Mouse (Mus musculus) layer of hippocampus, postnatal 10 days (tissue): ENCODE results near the gene Mios. TPM values are rescaled to one million over a fixed set of nuclear protein-coding genes. Genes with fewer than 3 reads are reported as not detected.

Experiments
- DNase-seq, 2 experiments: peaks; one replicate each; pipeline ENCODE4 v3.0.0; 2021; ENCODE audit warnings: low spot score in 2 of 2
- long read RNA-seq: library from polyadenylated mRNA; stranded (forward); transcript quantifications from one replicate; pipeline ENCODE4 v2.0.0, GENCODE M21; 2023
- total RNA-seq, 2 experiments: library from RNA; stranded (reverse); gene quantifications; 2 replicates each; pipeline ENCODE4 v1.2.3; 2021

Mios gene
- 10 to 100 TPM; 27.1 to 29.2 TPM for total RNA-seq
- long read RNA-seq, transcript Mios-201 (12 exons, 3,710 nt): major isoform, 15 of 20 reads
- long read RNA-seq, partial matches to known transcripts: 1 of 20 reads
- long read RNA-seq, other reads (novel, unspliced or antisense): 4 of 20 reads

DNA sequence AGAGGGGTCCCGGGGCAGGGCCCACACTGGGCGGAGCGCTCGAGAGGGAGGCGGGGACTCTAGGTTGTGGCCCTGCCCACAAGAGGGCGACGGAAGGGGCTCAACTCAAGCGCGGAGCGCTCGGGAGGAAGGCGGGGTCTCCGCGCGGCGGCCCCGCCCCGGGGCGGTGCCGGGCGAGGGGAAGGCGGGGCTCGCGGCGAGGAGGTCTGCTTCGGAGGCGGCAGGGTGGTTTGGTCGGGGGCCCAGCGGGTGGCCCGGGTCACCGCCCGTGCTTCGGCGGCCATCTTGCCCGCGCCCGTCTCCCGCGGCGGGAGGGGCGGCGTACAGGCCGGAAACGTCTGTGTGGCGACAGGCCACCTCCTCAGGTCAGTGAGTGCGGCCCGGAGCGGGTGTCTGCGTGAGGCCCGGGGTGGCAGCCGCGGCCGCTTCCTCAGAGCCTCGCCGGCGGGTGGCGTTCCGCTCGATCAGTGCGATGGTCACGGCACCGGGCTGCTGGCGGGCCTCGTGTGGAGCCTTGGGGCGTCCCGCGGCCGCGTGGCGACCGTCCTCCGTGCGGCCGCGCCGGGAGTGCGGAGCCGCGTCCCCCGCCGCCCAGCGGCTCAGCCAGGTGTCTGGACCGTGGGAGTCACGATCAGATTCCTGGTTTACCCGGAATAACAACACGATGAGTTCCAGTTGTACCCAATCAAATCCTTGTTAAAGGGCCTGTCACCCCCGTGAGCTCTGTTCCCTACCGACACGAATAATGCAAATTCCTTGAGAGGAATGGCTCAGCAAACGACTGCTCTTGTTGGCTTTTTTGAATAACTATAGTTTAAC lies at the start of gene Mios:
Gene Mios (plus strand): TSS at position 176 of the 819 bp plus-strand sequence.
- DNase-seq: peak; percentile 82 to 89

DNA sequence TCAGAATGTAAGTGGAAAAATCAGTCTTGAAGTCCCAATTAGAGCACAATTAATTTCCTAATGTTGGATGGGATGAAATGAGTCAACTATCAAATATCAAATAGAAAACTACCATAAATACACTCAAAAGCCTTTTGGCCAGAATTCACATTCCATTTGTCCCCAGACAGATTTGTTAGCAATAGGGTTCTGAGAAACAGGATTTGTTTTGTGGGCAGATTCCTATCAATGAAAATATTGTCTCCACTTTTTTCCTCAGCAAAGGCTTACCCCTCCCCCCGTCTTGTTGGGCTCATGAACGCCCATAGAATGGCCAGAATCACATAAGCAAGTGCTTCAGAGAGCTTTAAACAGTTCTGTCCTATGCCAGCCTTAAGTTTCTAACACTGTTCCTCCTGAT lies 49.0 kb upstream of the Mios start:
- DNase-seq: no peak

DNA sequence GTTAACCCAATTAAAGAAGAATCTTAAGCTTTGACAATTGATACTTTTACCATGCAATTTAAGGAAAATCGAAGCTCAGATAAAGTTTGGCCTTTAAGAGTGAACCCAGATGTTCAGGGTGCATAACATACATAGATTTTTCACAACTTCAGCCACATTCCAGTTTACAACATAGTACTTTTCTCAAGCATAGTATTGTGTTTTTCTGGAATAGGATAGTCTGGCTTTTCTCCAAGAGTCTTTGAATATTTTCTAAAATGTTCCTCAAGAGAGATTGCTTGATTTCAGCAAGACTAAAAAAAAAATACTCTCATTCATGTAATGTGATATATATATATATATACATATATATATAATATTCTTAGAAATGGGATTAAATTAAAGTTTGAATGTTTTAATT lies 44.3 kb upstream of the Mios start:
- no peak for DNase-seq

DNA sequence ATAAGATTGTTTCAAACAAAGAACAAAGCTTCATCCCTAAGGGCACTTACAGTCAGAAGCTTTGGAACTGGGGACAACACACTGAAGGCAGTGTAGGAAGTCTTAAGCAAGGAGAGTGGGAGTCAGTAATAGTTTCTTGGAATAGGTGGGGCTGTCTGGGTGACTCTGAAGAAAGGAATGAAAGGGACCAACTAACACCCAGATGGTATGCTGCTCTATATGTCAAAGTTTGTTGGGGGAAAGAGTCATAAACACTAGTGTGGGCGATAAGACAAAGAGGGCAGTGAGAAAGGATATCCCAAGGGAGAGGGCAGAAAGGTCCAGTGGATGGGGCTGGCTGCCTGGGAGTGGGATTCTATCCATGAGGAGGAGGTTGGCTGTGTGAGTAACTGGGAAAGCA lies 36.9 kb upstream of the Mios start:
- DNase-seq: no peak

DNA sequence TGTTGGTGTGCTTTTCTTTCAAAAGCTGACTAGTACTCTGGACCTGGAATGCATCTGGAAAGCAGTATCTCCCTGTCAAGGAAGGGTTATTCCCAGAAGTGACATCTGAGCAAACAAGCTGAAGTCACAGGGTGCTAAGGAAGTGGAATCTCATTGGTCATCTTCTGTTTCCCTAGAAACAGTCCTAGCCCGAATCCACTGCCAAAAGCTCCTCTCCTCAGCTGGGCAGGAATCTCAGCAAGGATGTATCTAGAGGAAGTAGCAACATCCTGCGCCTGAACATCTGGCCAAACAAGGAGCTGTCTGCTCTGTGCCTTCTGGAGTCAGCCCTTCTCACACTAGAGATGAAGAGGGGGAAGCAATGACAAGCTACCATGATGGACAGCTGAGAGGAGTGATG lies 35.0 kb upstream of the Mios start:
- DNase-seq: no peak

DNA sequence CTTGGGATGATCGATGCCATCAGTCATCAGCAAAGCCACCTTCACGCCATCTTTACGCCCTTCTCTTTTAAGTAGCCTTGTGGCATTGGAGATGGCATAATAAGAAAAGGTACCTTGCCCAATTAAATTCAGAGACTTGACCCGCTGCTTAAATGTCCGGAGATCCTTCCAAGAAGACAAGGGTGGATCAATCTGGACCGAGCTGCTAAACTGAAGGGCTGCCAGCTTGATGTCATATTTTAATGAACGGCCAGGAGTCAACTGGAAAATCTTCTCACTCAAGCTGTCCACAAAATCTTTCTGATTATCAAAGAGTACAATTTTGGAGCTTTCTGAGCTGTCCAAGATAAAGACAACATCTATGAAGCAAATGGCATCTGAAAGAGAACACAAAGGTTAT lies 33.7 kb upstream of the Mios start:
- DNase-seq: no peak

DNA sequence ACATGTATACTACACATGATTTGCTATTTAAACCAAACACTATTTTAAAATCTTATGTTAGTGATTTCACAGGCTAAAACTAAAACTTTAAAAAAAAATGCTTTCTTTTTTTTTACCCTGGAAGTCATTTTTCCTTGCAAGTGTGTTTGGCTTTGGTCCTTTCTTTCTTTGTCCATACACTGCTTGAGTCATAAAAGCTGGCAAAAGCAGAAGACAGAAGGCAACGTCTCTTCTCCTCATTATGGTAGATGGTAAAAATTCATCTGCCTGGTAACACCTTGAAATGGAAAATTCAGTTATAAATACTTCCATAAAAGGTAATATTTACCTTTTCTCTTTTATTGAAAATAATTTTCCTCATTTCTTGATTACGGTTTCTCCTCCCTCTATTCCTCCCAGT lies 32.9 kb upstream of the Mios start:
- DNase-seq: no peak

DNA sequence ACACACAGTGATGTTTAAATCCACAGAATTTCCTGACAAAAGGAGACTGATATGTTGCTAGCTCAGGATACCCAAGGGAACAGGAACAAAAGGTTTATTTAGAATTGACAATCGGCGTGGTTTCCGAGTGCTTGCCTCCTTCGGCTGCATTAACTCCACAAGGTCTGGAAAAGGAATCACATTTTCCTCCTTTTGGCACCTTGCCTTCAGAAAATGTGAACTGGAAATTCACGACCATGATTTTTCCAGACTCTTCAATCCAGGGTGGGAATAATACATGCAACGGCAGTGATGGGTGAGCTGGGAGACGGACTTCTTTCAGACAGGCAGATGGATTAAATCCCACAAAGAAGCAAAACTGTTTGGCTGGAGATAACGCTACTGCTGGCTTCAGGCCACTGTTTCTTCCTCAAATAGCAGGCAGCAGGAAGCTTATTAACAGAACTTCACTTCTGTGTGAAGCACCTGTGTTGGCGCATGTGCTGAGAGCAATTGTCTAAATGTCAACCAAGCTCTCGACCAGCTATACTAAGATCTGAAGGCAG lies 30.6 kb upstream of the Mios start:
- DNase-seq: peak; percentile 7 to 21

DNA sequence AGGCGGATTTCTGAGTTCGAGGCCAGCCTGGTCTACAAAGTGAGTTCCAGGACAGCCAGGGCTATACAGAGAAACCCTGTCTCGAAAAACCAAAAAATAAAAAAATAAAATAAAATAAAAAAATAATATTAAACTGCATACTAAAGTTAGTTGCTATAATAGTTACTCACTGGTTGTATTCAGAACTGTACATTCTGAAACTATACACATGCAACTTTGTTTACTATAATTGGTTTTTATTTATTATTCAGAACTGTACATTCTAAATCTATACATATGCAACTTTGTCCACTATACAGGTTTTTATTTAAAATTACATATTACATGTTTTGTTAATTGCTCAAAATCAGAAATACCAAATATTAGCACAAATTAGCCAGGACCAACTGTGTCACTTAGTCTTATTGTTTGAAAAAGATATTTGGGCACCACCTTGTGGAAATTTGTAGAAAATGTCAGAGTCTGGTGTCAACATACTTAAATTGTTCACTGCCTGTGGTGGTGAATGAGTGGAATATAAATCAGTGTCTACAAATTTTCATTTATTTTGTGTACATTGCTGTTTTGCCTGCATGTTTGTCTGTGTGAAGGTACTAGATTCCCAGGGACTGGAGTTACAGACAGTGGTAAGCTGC lies 20.3 kb upstream of the Mios start:
- DNase-seq: peak in 1 of 2 experiments; percentile 16

DNA sequence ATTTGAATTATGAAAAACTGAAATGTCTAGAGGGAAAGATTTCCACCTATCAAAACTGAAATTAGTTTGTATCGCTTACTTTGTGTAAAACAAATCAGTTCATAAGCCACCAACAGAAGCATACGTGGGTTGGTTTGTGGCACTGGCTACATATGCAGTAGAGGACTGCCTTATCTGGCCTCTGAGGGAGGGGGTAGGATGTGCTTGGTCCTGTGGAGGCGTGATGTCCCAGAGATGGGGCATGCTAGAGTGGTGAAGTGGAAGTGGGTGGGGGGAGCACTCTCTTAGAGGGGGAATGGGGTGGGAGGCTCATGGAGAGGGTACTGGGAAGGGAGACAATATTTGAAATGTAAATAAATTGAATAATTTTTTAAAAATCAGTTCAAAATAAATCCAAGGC lies 19.1 kb upstream of the Mios start:
- no peak for DNase-seq

DNA sequence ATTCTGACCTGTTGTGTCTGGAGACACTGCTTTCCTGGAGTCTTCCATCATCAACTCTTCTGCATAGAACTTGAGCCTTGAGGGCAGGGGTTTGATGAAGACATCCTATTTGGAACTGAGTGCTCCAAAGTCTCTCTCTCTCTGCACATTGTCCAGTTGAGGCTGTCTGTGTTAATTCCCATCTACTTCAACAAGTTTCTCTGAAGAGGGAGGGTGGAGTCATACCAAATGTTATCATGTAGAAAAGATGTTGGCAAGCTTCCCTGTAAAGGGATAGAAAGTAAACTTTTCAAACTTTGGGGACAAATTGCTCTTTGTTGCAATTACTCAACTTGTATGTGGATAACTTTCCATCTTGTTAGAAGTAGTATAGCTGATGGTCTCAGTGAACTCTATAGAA lies 16.5 kb upstream of the Mios start, which contains the start of gene Col28a1:
Gene Col28a1 (minus strand): TSS at position 101 of the 400 bp plus-strand sequence.
- DNase-seq: no peak

DNA sequence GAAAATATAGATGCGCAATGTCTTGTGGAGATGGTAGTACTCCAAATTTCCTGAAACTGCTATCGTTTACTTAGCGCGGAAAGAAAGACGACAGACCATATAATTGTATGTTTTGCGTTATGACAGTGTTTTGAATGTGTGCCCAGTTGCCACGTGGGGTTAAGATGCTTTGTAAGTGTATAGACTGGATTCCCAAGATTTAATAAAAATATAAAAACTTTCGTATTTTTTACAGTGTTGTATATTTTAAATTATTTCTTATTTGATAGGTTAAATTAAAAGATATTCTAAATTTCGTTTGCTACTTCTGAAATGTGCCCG lies 804 bp downstream of the Mios start:
- peak; percentile 9 to 22 for DNase-seq

DNA sequence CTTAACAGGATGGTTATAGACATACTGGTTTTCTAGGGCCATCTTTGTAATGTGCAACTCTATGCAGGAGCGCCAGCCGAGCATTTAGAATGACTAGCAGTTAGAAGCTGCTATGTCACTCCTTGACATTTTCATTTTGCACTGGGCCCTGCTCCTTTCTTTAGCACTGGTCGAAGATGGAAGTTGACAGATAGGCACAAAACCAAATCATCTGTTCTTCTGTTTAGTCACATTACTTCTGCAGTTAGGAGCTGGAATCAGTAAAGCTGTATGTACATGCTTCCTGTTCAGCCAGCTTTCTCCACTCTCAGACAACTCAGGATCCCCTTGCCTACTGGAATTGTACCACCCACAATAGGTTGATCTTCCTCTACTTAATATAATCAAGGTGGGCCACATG lies 1.6 kb downstream of the Mios start:
- DNase-seq: no peak

DNA sequence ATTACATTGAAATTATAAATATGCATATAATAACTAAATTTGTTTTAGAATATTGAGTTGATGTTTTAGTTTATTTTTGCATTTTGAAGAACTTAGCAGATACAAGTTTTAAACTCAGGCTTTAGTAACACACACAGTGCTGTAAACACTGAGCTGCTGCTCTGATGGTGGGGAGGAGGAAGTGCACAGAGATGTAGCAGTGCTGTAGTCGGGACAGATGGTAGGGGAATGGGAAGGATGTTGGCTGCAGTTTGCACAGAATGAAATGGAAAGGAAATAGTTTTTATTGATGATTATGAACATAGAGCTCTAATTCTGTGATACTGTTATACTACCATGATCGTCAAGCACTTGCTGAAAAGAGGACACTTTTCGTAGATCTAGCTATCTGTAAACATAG lies 18.0 kb downstream of the Mios start:
- no peak for DNase-seq

DNA sequence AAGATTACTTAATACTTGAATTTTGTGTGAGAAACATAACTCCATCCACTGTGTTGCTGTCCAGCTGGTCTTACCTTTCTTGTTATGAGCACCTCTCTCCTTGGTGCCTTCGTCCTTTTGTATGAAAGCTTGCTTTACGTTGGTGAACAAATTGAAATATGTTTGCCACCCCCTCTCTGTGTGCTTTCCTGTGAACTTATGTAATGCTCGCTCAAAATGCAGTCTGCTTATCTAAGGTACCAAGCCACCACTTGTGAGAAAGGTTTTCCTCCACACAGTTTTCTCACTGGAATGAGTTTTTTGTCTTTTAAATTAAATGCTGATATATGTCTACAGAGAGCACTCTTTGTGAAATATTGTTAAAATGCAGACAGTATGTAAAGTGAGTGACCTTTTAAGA lies 19.6 kb downstream of the Mios start:
- no peak for DNase-seq

DNA sequence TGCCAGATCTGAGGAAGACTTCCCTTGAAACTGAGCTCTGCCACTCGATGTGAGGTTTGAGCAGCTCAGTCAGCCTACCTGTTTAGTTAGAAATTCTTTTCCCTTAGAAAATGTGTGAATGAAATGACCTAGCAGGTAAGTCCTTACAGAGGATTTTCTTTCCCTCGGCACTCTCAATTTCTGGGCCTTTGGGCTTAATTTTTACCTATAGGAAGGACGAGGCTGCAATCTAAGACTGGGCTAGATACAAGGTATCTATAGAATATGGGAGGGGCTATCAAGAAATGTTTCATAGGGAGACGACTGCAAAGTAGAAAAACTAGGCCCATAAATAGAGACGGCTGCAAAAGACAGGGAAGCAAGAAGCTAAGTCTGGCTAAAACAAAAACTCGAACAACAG lies 49.3 kb downstream of the Mios start:
- DNase-seq: no peak

DNA sequence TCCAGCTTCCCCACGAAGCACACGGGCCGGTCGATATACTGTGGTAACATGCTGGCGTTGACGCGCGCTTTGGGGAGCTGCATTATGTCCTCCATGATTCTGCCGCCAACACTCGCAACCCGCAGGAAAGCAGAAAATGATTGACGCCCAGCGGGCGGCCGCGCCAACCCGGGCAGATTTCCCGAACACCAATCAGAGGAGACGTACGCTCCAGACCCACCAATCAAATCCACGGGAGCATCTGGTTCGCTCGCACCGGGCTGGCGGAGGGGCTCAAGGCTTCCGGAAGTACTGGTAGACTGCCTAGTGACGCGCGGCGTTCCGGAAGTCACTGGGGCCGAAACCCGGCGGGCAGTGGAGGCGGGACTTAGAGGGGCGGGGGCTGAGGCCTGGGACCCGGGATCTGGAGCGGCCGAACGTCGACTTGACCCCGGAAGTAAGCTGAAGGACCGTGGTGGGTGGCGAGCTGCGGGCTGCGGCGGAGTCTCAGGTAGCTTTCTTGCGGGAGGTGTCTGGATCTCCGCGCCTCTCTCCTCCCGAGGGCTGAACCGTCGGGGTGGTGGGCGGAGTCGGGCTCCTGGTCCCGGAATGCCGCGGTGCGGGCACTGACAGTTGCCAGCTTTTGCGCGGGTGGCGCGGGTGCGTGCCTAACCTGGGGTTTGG lies 50.1 kb downstream of the Mios start, which contains the start of the genes Rpa3, Umad1 and Gm45062:
Gene Rpa3 (minus strand): TSS at position 170 of the 663 bp plus-strand sequence.
Gene Umad1 (plus strand): TSS at position 285 of the 663 bp plus-strand sequence.
Gene Gm45062 (plus strand): TSS at position 447 of the 663 bp plus-strand sequence.
- DNase-seq: peak; percentile 97 to 98

DNA sequence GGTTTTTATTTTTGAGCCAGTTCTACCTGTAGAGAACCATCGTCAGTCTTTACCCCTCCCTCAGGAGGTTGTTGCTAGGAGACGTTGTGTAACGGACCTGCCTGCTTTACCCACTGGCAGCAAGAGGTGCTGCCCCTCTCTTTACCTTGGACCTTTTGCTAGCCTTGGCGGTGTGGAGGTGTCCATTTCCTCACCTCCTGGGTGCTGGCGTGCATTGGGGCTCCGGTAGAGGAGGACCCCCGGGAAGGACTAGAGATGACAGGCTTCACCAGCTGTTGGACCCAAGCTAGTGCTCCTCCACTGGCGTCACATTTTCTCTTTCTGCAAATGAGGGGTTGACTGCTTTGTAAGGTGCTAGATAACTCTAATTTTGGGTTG lies 50.6 kb downstream of the Mios start:
- peak in 1 of 2 experiments; percentile 55 for DNase-seq

DNA sequence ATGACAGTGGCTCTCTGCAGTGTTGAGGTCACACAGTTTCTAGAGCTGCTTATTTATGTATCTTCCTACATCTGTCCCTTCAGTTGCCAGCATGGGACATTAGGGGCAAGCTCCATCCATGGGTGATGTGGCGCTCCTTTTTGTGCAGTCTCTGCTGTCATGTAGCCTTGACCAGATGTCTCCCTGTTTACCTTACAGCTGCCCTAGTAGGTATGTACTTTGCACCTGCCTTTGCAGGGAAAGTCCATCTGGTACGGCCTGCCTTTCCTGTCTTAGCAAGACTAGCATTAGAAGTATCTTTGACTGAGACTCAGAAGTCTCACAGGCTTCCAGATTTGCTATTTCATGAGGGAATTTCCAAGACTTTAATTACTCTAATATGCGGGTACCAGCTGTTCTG lies 62.0 kb downstream of the Mios start:
- no peak for DNase-seq

DNA sequence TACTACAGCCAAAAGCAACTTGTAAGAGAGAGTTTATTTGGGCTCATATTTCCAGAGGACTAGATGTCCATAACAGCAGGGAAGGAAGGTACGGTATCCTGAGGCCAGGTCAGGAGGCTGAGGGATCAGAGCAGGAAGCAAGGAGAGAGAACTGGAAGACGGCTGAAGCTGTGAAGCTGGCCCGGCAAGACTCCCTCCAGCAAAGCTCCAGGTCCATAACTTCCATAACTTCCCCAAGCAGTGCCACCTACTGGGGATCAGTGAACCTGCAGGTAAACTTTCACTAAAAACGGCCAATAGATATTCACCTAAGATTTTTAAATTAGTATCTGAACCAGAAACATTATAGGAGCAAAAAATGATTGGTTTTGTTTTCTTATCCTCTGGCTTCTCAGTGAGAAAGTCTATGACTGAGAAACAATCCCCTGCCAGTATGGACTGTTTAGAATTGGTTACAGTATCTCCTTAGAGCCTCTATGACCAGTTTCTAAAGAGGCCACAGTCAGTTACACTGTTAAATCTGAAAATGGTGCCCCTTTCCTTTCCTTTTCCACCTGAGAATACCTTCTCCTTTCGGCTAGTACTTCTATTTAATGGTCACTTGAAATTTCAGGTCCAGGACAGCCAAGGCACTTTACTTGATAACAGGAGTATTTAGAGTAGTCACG lies 65.5 kb downstream of the Mios start:
- peak; percentile 45 to 49 for DNase-seq

DNA sequence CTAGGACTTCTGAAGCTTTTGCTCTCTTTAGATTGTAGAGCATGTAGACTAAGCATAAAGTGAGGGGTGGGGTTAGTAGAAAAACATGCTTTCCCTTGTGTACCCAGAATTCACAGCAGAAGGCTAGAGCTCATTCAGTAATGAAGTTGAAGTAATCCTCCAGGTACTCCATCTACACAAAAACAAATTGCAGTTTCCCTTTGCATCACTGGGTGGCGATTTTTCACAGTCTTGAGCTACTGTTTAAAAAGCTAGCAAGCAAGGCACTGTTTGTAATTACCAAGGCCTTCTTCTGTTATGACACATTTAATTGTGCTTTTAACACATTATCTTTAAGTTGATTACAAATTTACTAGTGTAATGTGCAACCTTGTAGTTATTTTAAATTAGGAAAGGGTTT lies 66.1 kb downstream of the Mios start:
- DNase-seq: peak; percentile 72 to 79
